Mouse (Mus musculus) embryonic facial prominence, embryonic 10.5 days (tissue): ENCODE results near the gene Exoc7. TPM values are rescaled to one million over a fixed set of nuclear protein-coding genes. Genes with fewer than 3 reads are reported as not detected.
"Not testable (repeated sequence)": the region's sequence is repeated elsewhere in the genome, so short reads cannot be mapped to it uniquely, and the experiment has no call there.

Experiments used
- DNase-seq: peaks from one replicate; pipeline ENCODE4 v3.0.0-alpha.2; 2017; ENCODE audit warnings: low spot score
- H3K27ac ChIP-seq: fragments of 300-500 bp; sonication (generic); replicated peaks from 2 replicates; pipeline ENCODE4 v1.5.1; 2016; ENCODE audit warnings: mild to moderate bottlenecking
- H3K27me3 ChIP-seq: fragments of 300-500 bp; sonication (generic); replicated peaks from 2 replicates; pipeline ENCODE4 v1.6.1; 2016; ENCODE audit warnings: low read depth, mild to moderate bottlenecking; ENCODE audit not compliant: poor library complexity, severe bottlenecking
- H3K36me3 ChIP-seq: fragments of 300-500 bp; sonication (generic); replicated peaks from 2 replicates; pipeline ENCODE4 v1.6.1; 2016; ENCODE audit warnings: mild to moderate bottlenecking, moderate library complexity
- H3K4me1 ChIP-seq: fragments of 300-500 bp; sonication (generic); 2 replicates; pipeline ENCODE4 v1.6.1; 2016
- H3K4me3 ChIP-seq: fragments of 300-500 bp; sonication (generic); 2 replicates; pipeline ENCODE4 v1.5.1; 2016; ENCODE audit warnings: mild to moderate bottlenecking, moderate library complexity
- H3K9me3 ChIP-seq: fragments of 300-500 bp; sonication (generic); 2 replicates; pipeline ENCODE4 v1.6.1; 2016; ENCODE audit warnings: mild to moderate bottlenecking
- WGBS: fragments of 180-500 bp; shearing (Covaris S2); methylation state at CpG from one replicate; pipeline ENCODE4 v1.1.7; 2016; 5-methylcytosine and 5-hydroxymethylcytosine counted together
- polyA plus RNA-seq: library from polyadenylated mRNA; unstranded; fragments of >200 nt; fragmentation: Nextera tagmentation; extraction: Ambion mirVana; gene quantifications from 2 replicates; pipeline ENCODE4 v1.2.1, GENCODE M21; 2016

Gene Exoc7
- polyA plus RNA-seq, 1 experiment from 2014 or later = 59.7 TPM

- 73% methylated on average over 7 of the region's 7 CpGs for WGBS
- no peak for DNase-seq
- Histone ChIP-seq H3K9me3 (no peaks in the 10 kb centered on the region), H3K27me3 (peaks cover 55% of the 10 kb centered on the region), H3K27ac (0 out of 2 replicates have a peak overlapping the region, but pooled peaks have one; percentile 12), H3K4me1 (peaks cover 30% of the 10 kb centered on the region), H3K36me3 (peaks cover 36% of the 10 kb centered on the region), H3K4me3 (no peak overlapping the region)
These were observed 21.3 kb downstream of the Exoc7 start for GRCm38 (mm10) chr11:116285770-116286191.

- no peak overlapping the region for H3K27ac ChIP-seq
- 48% methylated on average over 6 of the region's 6 CpGs for WGBS
- peaks cover 68% of the 10 kb centered on the region for H3K27me3 ChIP-seq
- peaks cover 31% of the 10 kb centered on the region for H3K4me1 ChIP-seq
- no peak for DNase-seq
- no peaks in the 10 kb centered on the region for H3K9me3 ChIP-seq
- no peak overlapping the region for H3K4me3 ChIP-seq
- peaks cover 19% of the 10 kb centered on the region for H3K36me3 ChIP-seq
These were observed 23.1 kb downstream of the Exoc7 start for GRCm38 (mm10) chr11:116283982-116284381.

GRCm38 (mm10) chr11:116282912-116283521, 24.0 kb downstream of the Exoc7 start:
- peak overlapping the region; percentile 25; the same call in 1 of the 2 replicates for H3K4me3 ChIP-seq
- H3K4me1 ChIP-seq = peaks cover 31% of the 10 kb centered on the region
- no peak for DNase-seq
- no peak overlapping the region for H3K27ac ChIP-seq
- H3K36me3 ChIP-seq = peaks cover 9% of the 10 kb centered on the region
- peaks cover 68% of the 10 kb centered on the region for H3K27me3 ChIP-seq
- WGBS = 11% methylated on average over 48 of the region's 48 CpGs
- H3K9me3 ChIP-seq = no peaks in the 10 kb centered on the region

- H3K9me3 ChIP-seq = no peaks in the 10 kb centered on the region
- H3K4me3 ChIP-seq = peak overlapping the region; percentile 51; the same call in 1 of the 2 replicates
- H3K36me3 ChIP-seq = peaks cover under 1% of the 10 kb centered on the region; the same call in 1 of the 2 replicates
- peaks cover 68% of the 10 kb centered on the region for H3K27me3 ChIP-seq
- H3K27ac ChIP-seq = no peak overlapping the region
- peaks cover 31% of the 10 kb centered on the region for H3K4me1 ChIP-seq
- 2% methylated on average over 11 of the region's 11 CpGs for WGBS
- DNase-seq = peak; percentile 56
These were observed 24.9 kb downstream of the Exoc7 start for GRCm38 (mm10) chr11:116282089-116282488.

GRCm38 (mm10) chr11:116281671-116282070, 25.4 kb downstream of the Exoc7 start:
- Histone ChIP-seq H3K36me3 (no peaks in the 10 kb centered on the region), H3K4me1 (peaks cover 31% of the 10 kb centered on the region), H3K27ac (no peak overlapping the region)

GRCm38 (mm10) chr11:116280751-116281663, 26.0 kb downstream of the Exoc7 start, which contains the start of gene Galr2:
Gene Galr2 (plus strand): TSS chr11:116280939.
- no peak within 1 kb of the TSS; the same call in 1 of the 2 replicates for H3K27ac ChIP-seq
- H3K4me3 ChIP-seq = peak within 1 kb of the TSS; percentile 51
- no peaks in the 10 kb centered on the region for H3K9me3 ChIP-seq
- H3K36me3 ChIP-seq = no peaks in the 10 kb centered on the region
- DNase-seq = peak; percentile 57
- peaks cover 65% of the 10 kb centered on the region for H3K27me3 ChIP-seq
- peaks cover 31% of the 10 kb centered on the region for H3K4me1 ChIP-seq
- 6% methylated on average over 48 of the region's 48 CpGs for WGBS

More at GRCm38 (mm10) chr11:116281671-116282070, 25.4 kb downstream of the Exoc7 start:
- 2% methylated on average over 18 of the region's 18 CpGs for WGBS
- peak overlapping the region; percentile 51 for H3K4me3 ChIP-seq
- H3K27me3 ChIP-seq = peaks cover 68% of the 10 kb centered on the region
- peak; percentile 25 for DNase-seq
- no peaks in the 10 kb centered on the region for H3K9me3 ChIP-seq

GRCm38 (mm10) chr11:116277184-116277583, 29.8 kb downstream of the Exoc7 start:
- not testable (repeated sequence) for DNase-seq, H3K27ac ChIP-seq, H3K36me3 ChIP-seq, H3K9me3 ChIP-seq, H3K4me3 ChIP-seq
- Histone ChIP-seq H3K4me1 (peaks cover 32% of the 10 kb centered on the region), H3K27me3 (peaks cover 27% of the 10 kb centered on the region)
- 93% methylated on average over 1 of the region's 1 CpGs for WGBS

- peak; percentile 94 for DNase-seq
These were observed 32.9 kb downstream of the Exoc7 start, which contains the start of gene Srp68 for GRCm38 (mm10) chr11:116274045-116274666. Gene Srp68 (minus strand): TSS chr11:116274217.

GRCm38 (mm10) chr11:116273469-116274044, 33.5 kb downstream of the Exoc7 start:
- H3K27ac ChIP-seq = peak overlapping the region; percentile 87
- H3K4me3 ChIP-seq = peak overlapping the region; percentile 96
- no peaks in the 10 kb centered on the region for H3K9me3 ChIP-seq
- H3K4me1 ChIP-seq = peaks cover 24% of the 10 kb centered on the region
- no peak for DNase-seq
- H3K27me3 ChIP-seq = no peaks in the 10 kb centered on the region
- peaks cover 40% of the 10 kb centered on the region for H3K36me3 ChIP-seq
- WGBS = under 1% methylated on average over 39 of the region's 39 CpGs

More at GRCm38 (mm10) chr11:116274045-116274666, 32.9 kb downstream of the Exoc7 start, which contains the start of gene Srp68:
- Histone ChIP-seq H3K9me3 (no peaks in the 10 kb centered on the region), H3K4me3 (peak within 1 kb of the TSS; percentile 96), H3K4me1 (peaks cover 24% of the 10 kb centered on the region), H3K27me3 (no peaks in the 10 kb centered on the region), H3K36me3 (peaks cover 34% of the 10 kb centered on the region), H3K27ac (peak within 1 kb of the TSS; percentile 87)
- WGBS = 5% methylated on average over 32 of the region's 32 CpGs

GRCm38 (mm10) chr11:116272589-116273468, 34.2 kb downstream of the Exoc7 start:
- Histone ChIP-seq H3K4me3 (peak overlapping the region; percentile 96), H3K27me3 (no peaks in the 10 kb centered on the region), H3K4me1 (peaks cover 24% of the 10 kb centered on the region), H3K27ac (peak overlapping the region; percentile 87; the same call in 1 of the 2 replicates), H3K36me3 (peaks cover 47% of the 10 kb centered on the region), H3K9me3 (no peaks in the 10 kb centered on the region)
- 56% methylated on average over 12 of the region's 12 CpGs for WGBS
- no peak for DNase-seq

- Histone ChIP-seq H3K4me1 (peaks cover 20% of the 10 kb centered on the region), H3K27me3 (no peaks in the 10 kb centered on the region), H3K9me3 (no peaks in the 10 kb centered on the region), H3K27ac (no peak overlapping the region), H3K36me3 (peaks cover 80% of the 10 kb centered on the region), H3K4me3 (no peak overlapping the region)
- 97% methylated on average over 8 of the region's 8 CpGs for WGBS
- no peak for DNase-seq
These were observed 37.5 kb downstream of the Exoc7 start for GRCm38 (mm10) chr11:116269560-116269959.
